9 mouse cellular contexts compared by ENCODE assay signal in the genomic region with DNA sequence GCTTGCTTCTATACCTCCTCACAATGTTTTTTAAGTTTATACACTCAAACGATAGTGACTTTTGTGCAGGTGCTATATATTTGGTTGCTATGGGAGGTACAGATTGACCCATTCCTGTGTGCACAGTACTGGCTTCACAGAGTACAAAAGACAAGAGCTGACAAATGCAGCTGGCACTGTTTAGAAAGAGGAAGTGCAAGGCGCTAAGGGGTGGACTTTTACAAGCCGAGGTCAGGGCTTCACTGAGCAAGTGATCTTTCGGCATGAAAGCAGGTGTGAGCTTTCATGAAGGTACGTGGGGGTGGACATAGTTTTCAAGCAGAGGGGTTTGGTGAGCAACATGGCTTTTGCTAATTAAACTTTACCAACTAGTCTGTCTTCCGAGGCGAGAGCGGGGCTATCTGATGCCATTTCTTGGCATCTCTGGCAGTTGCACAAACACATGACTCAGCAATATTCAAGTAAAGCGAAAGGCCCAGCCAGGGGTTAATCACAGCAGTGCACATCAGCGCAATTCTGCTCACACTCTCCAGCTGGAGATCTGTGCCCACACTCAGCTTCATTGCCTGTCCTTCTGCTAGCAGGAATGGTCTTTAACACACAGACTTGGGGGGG. TPM values are rescaled to one million over a fixed set of nuclear protein-coding genes. Genes with fewer than 3 reads are reported as not detected.
DNase-seq lines count a peak whose midpoint lies in the region; ATAC-seq and TF ChIP-seq lines count a peak whose summit lies in the region.
"Had no signal": no experiment of that assay in that cellular context is flagged by ENCODE, and none has a peak within 500 bp of the region (broad histone marks: within the 10 kb centered on the region; RNA-seq: fewer than 3 reads in every experiment).

No protein-coding gene starts in this region.

- no peaks in the 10 kb centered on the region for H3K27me3 ChIP-seq in kidney, embryonic 14.5 days (ENCODE audit: control insufficient read depth, insufficient read depth, low read length)
- no peaks in the 10 kb centered on the region for H3K27me3 ChIP-seq in liver, embryonic 14.5 days (ENCODE audit: control insufficient read depth, insufficient read depth, low read length)
- H3K27me3 ChIP-seq in stomach, embryonic 15.5 days (replicated peaks), result no peaks in the 10 kb centered on the region

- H3K4me2 ChIP-seq in kidney, embryonic 14.5 days (replicated peaks; ENCODE audit: low read depth, low read length), result peak overlapping the region; percentile 21; the same call in 1 of the 2 replicates
- H3K4me2 ChIP-seq in liver, embryonic 14.5 days (ENCODE audit: low read depth), result no peak overlapping the region
- peak overlapping the region; percentile 16; the same call in 1 of the 2 replicates for H3K4me2 ChIP-seq in stomach, embryonic 15.5 days

- H3K9ac ChIP-seq in kidney, embryonic 14.5 days (ENCODE audit: low read depth, low read length), result no peak overlapping the region
- no peak overlapping the region for H3K9ac ChIP-seq in liver, embryonic 14.5 days (replicated peaks)
- H3K9ac ChIP-seq in stomach, embryonic 15.5 days, result no peak overlapping the region

- 26% methylated on average over 10 of the region's 10 CpGs for WGBS in kidney, embryonic 14.5 days
- WGBS in liver, embryonic 14.5 days (ENCODE audit: insufficient replicate concordance), result 17% methylated on average over 10 of the region's 10 CpGs
- WGBS in stomach, embryonic 15.5 days, result 14% methylated on average over 10 of the region's 10 CpGs

- H3K4me3 ChIP-seq in kidney, embryonic 14.5 days (ENCODE audit: low read length), result no peak overlapping the region
- no peak overlapping the region for H3K4me3 ChIP-seq in liver, embryonic 14.5 days (ENCODE audit: insufficient read depth in 1 of 2, low read depth in 2 of 2, low read length in 2 of 2)
- H3K4me3 ChIP-seq in stomach, embryonic 15.5 days (replicated peaks), result no peak overlapping the region

- 0 out of 2 replicates have a peak, but pooled peaks have one; percentile 9 for TF ChIP-seq EP300 in liver, embryonic 14.5 days (IDR thresholded peaks at IDR 0.05; ENCODE audit: low read depth)

- TF ChIP-seq CTCF in liver, embryonic 14.5 days (IDR thresholded peaks at IDR 0.05; ENCODE audit: low read depth), result no peak

- no peaks in the 10 kb centered on the region for H3K36me3 ChIP-seq in kidney, embryonic 14.5 days (ENCODE audit: control insufficient read depth, insufficient read depth, low read length)
- no peaks in the 10 kb centered on the region for H3K36me3 ChIP-seq in liver, embryonic 14.5 days (replicated peaks; ENCODE audit: control insufficient read depth, insufficient read depth, low read depth)
- H3K36me3 ChIP-seq in stomach, embryonic 15.5 days, result no peaks in the 10 kb centered on the region

- no peak for DNase-seq in kidney, postnatal 14 days
- peak; percentile 45 for DNase-seq in embryo, embryonic 11 days
- DNase-seq in liver, embryonic 14.5 days (ENCODE audit: low read depth in 3 of 3, low spot score in 3 of 3), result no peak
- DNase-seq in c-Kit-positive CD71-positive TER-119-positive erythroid progenitor cells, embryonic 14.5 days (ENCODE audit: low spot score), result no peak
- DNase-seq in left cerebral cortex, adult 8-10 months (ENCODE audit: low spot score in 2 of 2), result no peak
- DNase-seq: adrenal gland, postnatal 25 days had no signal

- ATAC-seq in kidney, embryonic 14.5 days (ENCODE audit: low FRiP score, low TSS enrichment), result no peak
- no peak for ATAC-seq in liver, embryonic 14.5 days (ENCODE audit: insufficient read depth)
- no peak; the same call in 1 of the 2 replicates for ATAC-seq in stomach, embryonic 15.5 days (ENCODE audit: insufficient read depth, low FRiP score, low read depth)
- no peak for ATAC-seq in frontal cortex, adult (ENCODE audit: low TSS enrichment)

- no peaks in the 10 kb centered on the region for H3K9me3 ChIP-seq in kidney, embryonic 14.5 days (ENCODE audit: control insufficient read depth, low read length)
- no peaks in the 10 kb centered on the region for H3K9me3 ChIP-seq in liver, embryonic 14.5 days (ENCODE audit: control insufficient read depth, low read length)
- no peaks in the 10 kb centered on the region for H3K9me3 ChIP-seq in stomach, embryonic 15.5 days

- H3K4me1 ChIP-seq in kidney, embryonic 14.5 days (ENCODE audit: control insufficient read depth, insufficient read depth, low read length), result peaks cover 7% of the 10 kb centered on the region
- peaks cover 0 to 5% of the 10 kb centered on the region in 2 experiments; a peak in 2 of 4 replicates for H3K4me1 ChIP-seq in liver, embryonic 14.5 days (replicated peaks; ENCODE audit: control insufficient read depth in 2 of 2, insufficient read depth in 2 of 2, low read length in 1 of 2)
- peaks cover 8% of the 10 kb centered on the region; the same call in 1 of the 2 replicates for H3K4me1 ChIP-seq in stomach, embryonic 15.5 days

- no peak overlapping the region for H3K27ac ChIP-seq in kidney, embryonic 14.5 days (ENCODE audit: low read depth, low read length)
- H3K27ac ChIP-seq in liver, embryonic 14.5 days, result no peak overlapping the region
- no peak overlapping the region; the same call in 1 of the 2 replicates for H3K27ac ChIP-seq in stomach, embryonic 15.5 days

RNA-seq across cellular contexts. Expression of a gene that starts 10.0 kb away (rescaled TPM):
- 8.0 and 11.2 TPM in 2 replicates for polyA plus RNA-seq in kidney, embryonic 14.5 days (2014; fragmentation: Nextera tagmentation; extraction: Ambion mirVana)
- polyA plus RNA-seq in liver, embryonic 14.5 days (2012; rRNA removed), result 2.8 and 4.1 TPM in 2 replicates
- 4.6 and 5.1 TPM in 2 replicates for polyA plus RNA-seq in liver, embryonic 14.5 days (2014; fragmentation: Nextera tagmentation; extraction: Ambion mirVana)
- 10.7 and 11.3 TPM in 2 replicates for polyA plus RNA-seq in stomach, embryonic 15.5 days (2015; fragmentation: Nextera tagmentation; extraction: Ambion mirVana)
- total RNA-seq in left cerebral cortex, adult 8-10 months (2022), result 10 to 100 TPM; 29.6 to 37.8 (median 30.6) TPM
